Mouse (Mus musculus): Measurements from ENCODE around the gene Cfhr1.

Gene Cfhr1

GRCm38 (mm10) chr1:139560024-139560423, at the start of gene Cfhr1:
Cfhr1 (minus strand) TSS chr1:139560272.
- no peak for DNase-seq

- no peak for DNase-seq
These were observed 8.8 kb downstream of the Cfhr1 start for GRCm38 (mm10) chr1:139551311-139551710.

- DNase-seq = no peak
These were observed 11.5 kb downstream of the Cfhr1 start for GRCm38 (mm10) chr1:139548536-139548935.

GRCm38 (mm10) chr1:139514556-139514955, 45.5 kb downstream of the Cfhr1 start:
- DNase-seq = no peak

GRCm38 (mm10) chr1:139501258-139501752, 58.8 kb downstream of the Cfhr1 start, which contains the start of gene F13b:
F13b (plus strand) TSS chr1:139501702.
- no peak for DNase-seq

GRCm38 (mm10) chr1:139499751-139500150, 60.3 kb downstream of the Cfhr1 start:
- no peak for DNase-seq

All from kidney, adult 18-20 months (tissue).